Mouse (Mus musculus): ENCODE measurements at regions not wholly inside any gene's neighbourhood (a gene's known extent, or its start where the extent isn't known, plus 50 kb on each side); places are given as distances from the start of the nearest gene placed in this dataset.
"Not testable (repeated sequence)": the region's sequence is repeated elsewhere in the genome, so short reads cannot be mapped to it uniquely, and the experiment has no call there.

DNA sequence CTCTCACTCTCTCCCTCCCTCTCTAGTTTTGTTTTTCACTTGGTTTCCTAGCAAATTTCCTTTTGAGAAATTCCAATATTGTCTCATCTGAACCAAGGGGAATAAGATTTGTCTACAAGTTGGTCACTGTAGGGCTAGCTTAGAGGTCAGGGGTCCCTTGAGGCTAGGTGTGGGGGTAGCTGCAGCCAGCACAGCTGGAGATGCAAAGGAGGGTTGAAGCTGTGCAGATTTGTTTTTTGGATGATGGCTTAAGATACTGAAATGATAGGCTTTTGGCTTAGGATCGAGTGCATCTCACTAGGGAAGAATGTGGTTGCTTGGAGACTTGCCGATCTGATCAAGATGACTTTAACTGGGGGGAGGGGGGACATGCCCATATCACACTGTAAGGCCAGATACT is 88.3 kb upstream of the Tmem28 start:
- DNase-seq, result no peak

DNA sequence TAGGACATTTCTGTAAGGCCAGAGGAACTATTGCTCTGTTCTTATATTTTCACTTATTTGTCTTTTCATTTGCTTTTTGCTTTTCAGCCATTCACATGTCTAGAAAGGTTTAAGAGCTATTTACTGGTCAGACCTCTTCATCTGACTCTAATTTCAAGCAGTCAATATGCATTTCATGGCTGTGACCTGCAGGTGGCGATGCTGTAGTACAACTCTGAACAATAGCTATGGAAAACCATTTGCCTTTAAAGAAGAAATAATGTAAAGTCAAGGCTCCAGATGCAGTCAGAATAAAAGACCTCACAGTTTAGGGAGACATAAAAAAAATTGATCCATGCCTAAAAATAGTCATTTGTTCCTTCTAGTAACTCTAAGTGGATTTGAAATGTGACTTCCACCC is 95.7 kb upstream of the Tmem28 start:
- no peak for DNase-seq

- DNase-seq, result no peak
These were observed 125.5 kb upstream of the Tmem28 start for GRCm38 (mm10) chrX:99695366-99695765.

DNA sequence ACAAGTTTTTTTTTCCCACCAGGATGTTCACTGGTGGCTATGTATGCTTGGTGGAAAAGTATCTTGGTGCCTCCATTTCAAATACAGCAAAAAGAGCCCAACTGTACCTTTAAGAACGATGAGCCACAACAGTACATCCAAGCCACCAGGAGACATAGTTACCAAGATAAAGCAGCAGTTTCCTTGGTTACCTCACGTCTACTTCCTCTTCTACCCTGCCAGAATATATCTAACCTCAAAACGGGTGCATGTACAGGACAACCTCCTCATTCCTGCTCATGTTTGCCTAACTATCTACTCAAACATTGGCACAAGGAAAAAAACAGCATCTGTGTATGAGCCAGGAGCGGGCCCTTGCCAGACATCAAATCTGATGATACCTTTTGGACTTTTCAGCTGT is 129.8 kb upstream of the Tmem28 start:
- no peak for DNase-seq

GRCm38 (mm10) chrX:99689761-99690160 is 131.1 kb upstream of the Tmem28 start:
- DNase-seq, result no peak

- DNase-seq, result not testable (repeated sequence)
These were observed 138.3 kb upstream of the Tmem28 start for GRCm38 (mm10) chrX:99682491-99682890.

GRCm38 (mm10) chrX:99667596-99667995 is 153.2 kb upstream of the Tmem28 start:
- no peak for DNase-seq

- DNase-seq, result no peak
These were observed 158.3 kb upstream of the Tmem28 start for GRCm38 (mm10) chrX:99662566-99662965.

DNA sequence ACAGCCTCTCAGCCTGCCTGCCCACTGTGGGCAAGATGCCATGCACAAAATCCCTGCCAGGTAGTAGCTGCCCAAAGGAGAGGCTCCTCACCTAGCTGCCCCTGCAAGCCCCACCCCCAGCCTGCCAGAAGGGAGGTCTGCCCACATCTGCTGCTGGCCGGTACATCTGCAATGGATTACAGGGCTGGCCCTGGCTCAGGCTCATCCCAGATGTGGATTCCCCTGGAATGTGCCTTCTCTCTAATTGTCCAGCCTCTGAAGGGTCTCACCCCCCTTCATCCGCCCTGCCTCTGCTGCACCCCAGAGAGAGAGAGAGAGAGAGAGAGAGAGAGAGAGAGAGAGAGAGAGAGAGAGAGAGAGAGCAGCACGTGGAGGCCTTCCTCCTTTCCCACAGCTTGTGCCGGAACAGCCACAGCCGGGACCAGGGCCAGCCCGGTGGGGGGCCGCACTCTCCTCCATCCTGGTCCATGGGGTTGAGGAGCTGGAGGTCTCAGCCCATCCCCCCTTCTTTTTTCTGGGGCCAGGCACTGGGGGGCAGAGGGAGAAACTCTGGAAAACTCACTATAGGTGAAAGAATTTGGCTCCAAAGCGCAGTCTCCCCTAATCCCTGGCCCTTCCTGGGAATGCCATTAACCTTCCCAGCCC is 161.2 kb upstream of the Tmem28 start:
- no peak for DNase-seq

DNA sequence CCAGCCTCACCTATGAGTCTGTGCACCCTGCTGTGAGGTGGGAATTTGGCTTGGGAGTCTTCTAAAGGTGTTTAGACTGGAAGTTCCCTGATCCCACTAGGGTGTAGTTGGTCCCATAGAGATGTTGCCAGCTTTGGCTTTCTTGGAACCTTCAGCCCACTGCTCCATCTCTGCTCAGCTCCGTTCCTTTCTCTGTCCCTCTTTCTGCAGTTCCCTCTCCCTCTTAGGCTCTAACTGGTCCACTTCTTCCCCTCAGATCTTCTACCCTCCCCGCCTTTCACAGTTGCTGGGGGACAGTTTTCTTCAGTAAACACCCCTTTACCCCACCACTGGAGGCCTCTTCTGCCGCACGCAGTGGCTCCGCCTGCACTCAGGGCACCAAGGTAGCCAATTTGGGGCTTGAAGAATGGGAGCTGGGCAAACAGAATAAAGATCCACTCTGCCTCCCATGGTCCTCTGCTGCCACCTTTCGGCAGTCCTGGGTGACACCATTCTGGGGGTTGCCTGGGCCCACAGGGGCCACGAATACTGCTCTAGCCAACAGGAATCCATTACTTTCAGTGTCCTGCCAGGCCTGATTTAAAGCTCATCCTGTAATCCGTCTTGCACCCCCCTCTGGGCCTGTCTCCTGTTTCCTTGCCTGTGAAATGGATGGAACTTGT is 162.9 kb upstream of the Tmem28 start:
- DNase-seq, result peak; percentile 6 to 26

- no peak for DNase-seq
These were observed 163.8 kb upstream of the Tmem28 start for GRCm38 (mm10) chrX:99656988-99657387.

DNA sequence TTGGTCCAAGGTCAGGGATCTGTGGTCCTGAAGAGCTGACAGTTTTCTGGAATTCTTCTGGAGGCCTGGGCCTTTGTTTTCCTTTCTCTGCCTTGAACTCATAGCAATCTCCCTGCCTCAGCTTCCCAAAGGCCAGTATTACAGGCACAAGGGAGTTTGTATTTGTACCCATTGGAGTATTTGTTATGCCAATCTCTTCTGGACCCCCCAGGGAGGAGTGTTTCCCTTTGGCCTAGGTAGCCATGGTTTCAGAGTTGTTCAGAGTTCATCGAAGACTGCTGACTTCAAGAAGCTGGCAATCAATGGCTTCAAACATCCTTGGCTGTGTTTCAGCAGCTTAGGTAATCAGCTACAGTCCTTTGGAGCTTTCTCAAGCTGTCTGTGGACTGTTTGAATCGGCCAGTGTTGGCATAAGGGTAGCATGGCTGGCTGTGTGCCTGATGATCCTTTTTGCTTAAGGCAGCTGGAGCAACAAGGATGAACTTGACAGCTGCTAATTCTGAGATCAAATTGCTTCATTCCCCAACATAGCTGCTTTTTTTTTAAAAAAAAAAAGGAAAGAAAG is 161.2 kb upstream of the Pja1 start:
- no peak for DNase-seq

DNA sequence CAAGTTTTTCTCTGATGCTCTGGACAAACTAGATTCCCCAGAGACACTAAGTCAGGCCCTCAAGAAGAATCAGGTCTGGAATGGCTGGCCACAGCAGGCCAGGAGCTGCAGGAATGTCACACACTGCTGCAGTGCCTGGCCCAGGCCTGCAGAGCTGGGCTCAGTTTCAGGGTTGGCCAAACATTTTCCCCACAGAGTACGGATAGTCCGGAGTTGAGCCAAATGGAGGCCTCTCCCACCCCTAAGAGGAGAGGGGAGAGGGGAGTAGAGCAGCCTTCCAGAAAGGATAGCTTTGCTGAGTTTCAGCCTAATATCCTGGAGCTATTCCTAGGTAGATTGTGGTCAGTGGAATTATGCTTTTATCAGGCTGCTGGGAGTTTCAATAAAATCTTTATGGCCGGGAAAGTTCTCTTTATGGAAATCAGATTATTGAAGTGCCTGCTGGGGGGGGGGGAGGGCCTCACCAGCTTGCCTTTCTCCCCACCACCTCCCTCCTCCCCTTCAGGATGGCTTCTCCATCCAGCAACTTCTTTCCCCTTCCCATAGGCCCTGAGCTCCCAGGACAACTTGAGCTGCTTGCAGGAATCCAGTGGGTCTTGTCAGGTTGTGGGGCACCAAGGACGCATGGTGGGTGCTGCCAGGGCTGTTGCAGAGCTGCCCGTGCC is 153.6 kb upstream of the Pja1 start:
- no peak for DNase-seq

DNA sequence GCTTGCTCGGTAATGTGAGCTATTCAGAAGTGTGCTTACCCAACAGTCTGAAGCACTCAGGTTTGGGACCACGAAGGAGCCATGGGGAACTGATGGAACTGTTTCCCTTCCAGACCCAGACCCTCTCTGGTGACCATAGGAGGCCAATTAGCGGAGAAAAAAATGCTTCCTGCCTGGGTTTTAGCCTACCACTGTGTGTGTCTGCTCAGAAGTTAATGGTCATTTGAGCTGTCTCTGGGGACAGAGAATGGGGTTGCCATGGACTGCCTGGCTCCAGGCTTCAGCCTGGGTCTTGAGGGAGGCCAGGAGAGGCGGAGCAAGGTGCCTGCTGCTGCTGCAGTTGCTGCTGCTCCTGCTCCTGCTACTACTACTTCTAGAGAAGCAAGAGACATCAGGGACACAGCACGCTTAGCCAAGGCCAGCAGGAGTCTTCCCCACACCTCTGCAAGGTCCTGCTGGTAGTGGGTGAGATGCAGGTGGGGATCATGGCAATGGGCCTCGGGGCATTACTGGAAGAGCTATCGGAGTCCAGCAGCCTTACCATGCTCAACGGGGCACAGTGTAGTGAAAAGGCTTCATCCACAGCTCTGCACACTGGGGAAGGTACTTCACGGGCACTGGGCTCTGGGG is 141.2 kb upstream of the Pja1 start:
- no peak for DNase-seq

GRCm38 (mm10) chrX:99610096-99610495 is 139.0 kb upstream of the Pja1 start:
- DNase-seq, result no peak

GRCm38 (mm10) chrX:99609591-99609990 is 138.5 kb upstream of the Pja1 start:
- no peak for DNase-seq

- no peak for DNase-seq
These were observed 137.2 kb upstream of the Pja1 start for GRCm38 (mm10) chrX:99608284-99608692.

DNA sequence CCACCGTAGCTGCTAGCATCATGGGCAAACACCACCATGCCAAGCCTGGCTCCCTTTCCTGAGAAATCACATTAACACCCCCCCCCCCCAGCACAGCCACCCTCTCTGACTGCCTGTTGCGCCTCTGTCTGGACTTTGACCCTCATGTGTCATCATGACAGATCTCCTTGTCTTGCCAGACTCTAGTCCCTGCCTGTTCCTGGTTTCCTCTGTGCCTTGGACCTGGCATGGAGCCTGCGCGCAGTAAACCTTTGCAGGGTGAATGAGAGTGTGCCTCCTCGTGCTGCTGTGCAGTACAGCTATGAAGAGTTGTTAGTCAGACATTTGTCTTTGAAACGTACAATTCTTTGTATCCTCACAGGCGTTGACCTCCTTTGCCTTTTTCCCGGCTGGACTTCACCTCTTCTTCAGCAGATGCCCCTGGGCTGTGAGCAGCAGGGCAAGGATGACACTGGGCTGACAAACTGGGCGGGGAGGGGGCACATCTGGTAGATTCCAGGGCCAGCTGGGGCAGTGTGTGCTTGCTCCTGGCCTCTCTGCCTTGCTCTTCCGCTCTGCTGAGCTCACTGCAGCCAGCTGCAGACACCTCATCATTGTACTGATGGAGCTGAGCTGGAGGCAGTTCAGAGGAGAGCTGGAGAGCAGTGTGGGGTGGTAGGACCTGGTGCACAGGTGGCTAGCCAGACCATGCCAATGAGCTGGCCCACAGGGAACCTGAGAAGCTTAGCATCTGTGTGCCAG is 134.2 kb upstream of the Pja1 start:
- no peak for DNase-seq

DNA sequence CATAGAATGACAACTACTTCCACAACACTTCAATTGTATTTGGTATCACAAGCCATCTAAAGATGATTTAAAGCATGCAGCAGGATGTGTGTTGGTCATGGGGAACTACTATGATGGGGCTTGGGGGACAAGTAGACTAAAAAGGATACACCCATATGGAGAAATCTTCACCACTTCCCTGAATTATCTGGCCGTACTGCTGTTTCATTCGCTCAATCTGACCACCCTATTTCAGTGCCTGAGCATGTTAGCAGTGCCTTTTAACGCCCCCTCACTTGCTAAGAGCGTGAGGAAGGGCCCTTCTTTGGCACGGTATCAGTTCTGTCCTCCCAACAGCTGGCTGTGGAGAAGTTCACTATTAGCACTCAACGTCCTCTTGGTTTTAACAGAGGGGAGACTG is 132.6 kb upstream of the Pja1 start:
- DNase-seq, result no peak

GRCm38 (mm10) chrX:99602268-99602885 is 131.3 kb upstream of the Pja1 start:
- no peak for DNase-seq

- DNase-seq, result no peak
These were observed 124.4 kb upstream of the Pja1 start for GRCm38 (mm10) chrX:99595493-99595892.

DNA sequence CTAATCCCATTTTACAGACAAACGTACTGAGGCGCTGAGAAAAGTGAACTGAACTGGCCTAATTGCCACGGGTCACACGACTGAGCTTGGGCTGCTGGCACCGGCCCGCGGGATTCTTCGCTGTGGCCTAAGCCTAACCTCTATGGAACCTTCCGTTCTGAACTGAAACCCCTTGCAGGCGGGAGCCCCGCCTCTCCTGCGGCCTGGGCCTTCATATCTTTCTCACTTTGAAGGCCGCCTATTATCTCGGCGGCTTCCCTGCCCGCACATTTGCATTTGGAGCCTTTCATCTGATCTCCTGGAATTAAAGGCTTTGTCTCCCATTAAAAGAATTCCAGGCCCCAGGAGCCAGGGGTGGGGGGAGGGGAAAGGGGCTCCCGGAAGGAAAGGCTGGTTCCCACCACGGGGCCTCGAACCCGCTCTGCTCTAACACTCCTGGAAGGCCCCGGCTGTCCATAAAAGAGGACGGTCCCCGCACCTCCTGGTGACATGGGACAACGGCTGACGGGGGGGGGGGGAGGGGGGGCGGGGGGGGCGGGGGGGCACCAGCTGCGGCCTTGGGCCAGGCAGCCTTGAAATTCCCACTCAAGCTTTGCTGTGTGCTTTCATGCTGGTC is 122.9 kb upstream of the Pja1 start:
- no peak for DNase-seq

Measured in thymus, adult 18-20 months (tissue).